Mouse (Mus musculus): ENCODE measurements at regions not wholly inside any gene's neighbourhood (a gene's known extent, or its start where the extent isn't known, plus 50 kb on each side); places are given as distances from the start of the nearest gene placed in this dataset.

DNA sequence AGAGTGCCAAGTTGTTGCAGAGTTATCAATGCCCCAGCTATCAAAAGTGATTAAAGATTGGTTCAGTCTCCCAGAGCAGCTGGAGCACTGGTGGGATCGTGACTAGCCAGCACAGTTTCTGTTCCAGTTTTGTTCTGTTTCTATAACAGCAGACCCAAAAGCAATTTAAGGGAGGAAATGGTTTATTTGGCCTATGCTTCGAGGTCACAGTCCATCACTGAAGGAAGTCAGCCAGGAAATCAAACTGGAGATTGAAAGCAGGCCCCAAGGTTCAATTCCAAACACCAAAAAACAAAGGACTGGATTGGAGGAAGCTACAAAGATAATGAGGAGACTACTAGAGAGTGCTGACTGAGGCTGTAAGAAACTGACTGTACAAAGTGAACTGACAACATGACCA, 107.6 kb upstream of the Trim24 start:
- in situ Hi-C loops (cut with MboI; ENCODE audit: low pct_ligation_motif_present, low pct_unique_long_range_greater_than_20kb, low sequenced_read_pairs) (loop anchor here (10.0 kb wide), 1 partner anchor 168 kb away; no protein-coding TSS in a partner anchor), dilution Hi-C loops (cut with MboI; ENCODE audit: extremely low pct_ligation_motif_present, extremely low pct_unique_long_range_greater_than_20kb, low sequenced_read_pairs) (no loop called here)
- Histone ChIP-seq H3K4me2 (ENCODE audit: insufficient read depth, low read depth, poor library complexity, severe bottlenecking) (no peak overlapping the region), H3K9ac (ENCODE audit: insufficient read depth, low read depth) (no peak overlapping the region), H3K4me1 (ENCODE audit: control insufficient read depth in 1 of 2, insufficient read depth in 2 of 2) (peaks cover 0 to 9% of the 10 kb centered on the region in 2 experiments; a peak in 2 of 4 replicates), H3K27me3 (replicated peaks) (no peaks in the 10 kb centered on the region), H3K79me2 (replicated peaks; ENCODE audit: control insufficient read depth, extremely low read depth, insufficient read depth, poor library complexity, severe bottlenecking) (no peaks in the 10 kb centered on the region), H3K9me3 (replicated peaks; ENCODE audit: low read length) (peaks cover 3% of the 10 kb centered on the region), H3K36me3 (replicated peaks in 1 of 2; ENCODE audit: control insufficient read depth in 1 of 2, insufficient read depth in 1 of 2, low read length in 1 of 2) (no peaks in the 10 kb centered on the region), H3K4me3 (replicated peaks in 1 of 3; ENCODE audit: low read depth in 2 of 3, low read length in 2 of 3, poor library complexity in 1 of 3) (no peak overlapping the region), H3K27ac (ENCODE audit: insufficient read depth, low read depth) (no peak overlapping the region)
- no peak for TF ChIP-seq MYC (IDR thresholded peaks at IDR 0.05; ENCODE audit: low read depth, low read length)
- TF ChIP-seq ETS1 (conservative IDR thresholded peaks at IDR 0.05; ENCODE audit: low read depth, low read length), result no peak
- TF ChIP-seq EP300 (IDR thresholded peaks at IDR 0.05; ENCODE audit: low read length), result no peak
- TF ChIP-seq POLR2A (IDR thresholded peaks at IDR 0.05; ENCODE audit: low read depth, low read length), result no peak
- TF ChIP-seq MAX (IDR thresholded peaks at IDR 0.05; ENCODE audit: low read length), result no peak
- TF ChIP-seq ZMIZ1 (IDR thresholded peaks at IDR 0.05; ENCODE audit: low read depth, low read length), result no peak
- no peak for TF ChIP-seq ZKSCAN1 (IDR thresholded peaks at IDR 0.05; ENCODE audit: borderline replicate concordance, low read depth, low read length)
- no peak for TF ChIP-seq RCOR1 (conservative IDR thresholded peaks at IDR 0.05; ENCODE audit: low read depth, low read length)
- TF ChIP-seq ZC3H11A (IDR thresholded peaks at IDR 0.05; ENCODE audit: low read depth, low read length), result no peak
- TF ChIP-seq ZNF384 (IDR thresholded peaks at IDR 0.05; ENCODE audit: low read depth, low read length), result no peak
- TF ChIP-seq TCF12 (IDR thresholded peaks at IDR 0.05; ENCODE audit: low read depth, low read length), result no peak
- TF ChIP-seq USF1 (IDR thresholded peaks at IDR 0.05; ENCODE audit: low read depth, low read length), result no peak
- no peak for TF ChIP-seq CTCF (conservative IDR thresholded peaks at IDR 0.05 in 1 of 2, IDR thresholded peaks at IDR 0.05 in 1 of 2; ENCODE audit: low read depth in 2 of 2, low read length in 2 of 2)
- TF ChIP-seq UBTF (IDR thresholded peaks at IDR 0.05; ENCODE audit: low read depth, low read length), result no peak
- TF ChIP-seq NELFE (IDR thresholded peaks at IDR 0.05; ENCODE audit: low read depth, low read length), result no peak
- TF ChIP-seq GABPA (IDR thresholded peaks at IDR 0.05; ENCODE audit: insufficient replicate concordance, low read depth, low read length), result no peak
- TF ChIP-seq NRF1 (IDR thresholded peaks at IDR 0.05; ENCODE audit: low read depth, low read length), result no peak
- DNase-seq (ENCODE audit: extremely low read depth), result no peak

DNA sequence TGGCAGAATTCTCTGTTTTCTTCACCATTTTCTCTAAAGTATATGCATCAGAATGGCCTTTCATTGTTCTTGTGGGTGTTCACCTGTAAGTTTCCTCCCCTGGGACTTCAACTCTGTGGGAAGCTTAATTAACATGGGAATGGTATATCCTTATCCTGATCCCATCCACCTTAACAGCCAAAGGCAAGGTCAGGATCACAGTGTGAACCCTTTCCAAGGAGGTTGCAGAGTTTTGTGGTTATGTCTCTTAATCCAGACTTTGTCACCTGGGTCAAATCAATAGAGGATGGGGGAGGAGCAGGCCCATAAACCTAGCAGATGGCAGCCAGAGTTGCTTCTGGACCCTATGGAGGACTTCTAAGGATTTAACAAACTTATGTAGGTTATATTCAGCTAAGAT, 102.9 kb upstream of the Trim24 start:
- no peaks in the 10 kb centered on the region for H3K79me2 ChIP-seq (replicated peaks; ENCODE audit: control insufficient read depth, extremely low read depth, insufficient read depth, poor library complexity, severe bottlenecking)
- no peak overlapping the region for H3K4me2 ChIP-seq (ENCODE audit: insufficient read depth, low read depth, poor library complexity, severe bottlenecking)
- DNase-seq (ENCODE audit: extremely low read depth), result no peak
- in situ Hi-C loops (cut with MboI; ENCODE audit: low pct_ligation_motif_present, low pct_unique_long_range_greater_than_20kb, low sequenced_read_pairs), result loop anchor here (10.0 kb wide), 1 partner anchor 173 kb away; no protein-coding TSS in a partner anchor
- no peak for TF ChIP-seq POLR2AphosphoS2 (IDR thresholded peaks at IDR 0.05; ENCODE audit: low read depth, low read length)
- no peak for TF ChIP-seq POLR2A (IDR thresholded peaks at IDR 0.05; ENCODE audit: low read depth, low read length)
- no peak for TF ChIP-seq SIN3A (IDR thresholded peaks at IDR 0.05; ENCODE audit: low read length)
- TF ChIP-seq TBP (conservative IDR thresholded peaks at IDR 0.05; ENCODE audit: low read depth, low read length), result no peak
- TF ChIP-seq ZKSCAN1 (IDR thresholded peaks at IDR 0.05; ENCODE audit: borderline replicate concordance, low read depth, low read length), result no peak
- no peak for TF ChIP-seq ETS1 (conservative IDR thresholded peaks at IDR 0.05; ENCODE audit: low read depth, low read length)
- no peak for TF ChIP-seq SMC3 (IDR thresholded peaks at IDR 0.05; ENCODE audit: low read depth, low read length)
- no peak for TF ChIP-seq EP300 (IDR thresholded peaks at IDR 0.05; ENCODE audit: low read length)
- TF ChIP-seq MXI1 (IDR thresholded peaks at IDR 0.05; ENCODE audit: low read depth, low read length), result no peak
- no peak for TF ChIP-seq BHLHE40 (IDR thresholded peaks at IDR 0.05; ENCODE audit: low read depth, low read length)
- no peak for TF ChIP-seq ELF1 (IDR thresholded peaks at IDR 0.05; ENCODE audit: low read depth, low read length)
- no peak for TF ChIP-seq USF2 (conservative IDR thresholded peaks at IDR 0.05; ENCODE audit: low read depth, low read length)
- no peak for TF ChIP-seq CHD2 (IDR thresholded peaks at IDR 0.05; ENCODE audit: low read length)
- no peak overlapping the region for H3K9ac ChIP-seq (ENCODE audit: insufficient read depth, low read depth)
- H3K36me3 ChIP-seq (replicated peaks in 1 of 2; ENCODE audit: control insufficient read depth in 1 of 2, insufficient read depth in 1 of 2, low read length in 1 of 2), result no peaks in the 10 kb centered on the region
- H3K9me3 ChIP-seq (replicated peaks; ENCODE audit: low read length), result no peaks in the 10 kb centered on the region
- no peaks in the 10 kb centered on the region for H3K27me3 ChIP-seq (replicated peaks)
- H3K4me1 ChIP-seq (ENCODE audit: control insufficient read depth in 1 of 2, insufficient read depth in 2 of 2), result peaks cover 4 to 17% of the 10 kb centered on the region in 2 experiments
- no peak overlapping the region for H3K27ac ChIP-seq (ENCODE audit: insufficient read depth, low read depth)
- dilution Hi-C loops (cut with MboI; ENCODE audit: extremely low pct_ligation_motif_present, extremely low pct_unique_long_range_greater_than_20kb, low sequenced_read_pairs), result no loop called here
- H3K4me3 ChIP-seq (replicated peaks in 1 of 3; ENCODE audit: low read depth in 2 of 3, low read length in 2 of 3, poor library complexity in 1 of 3), result no peak overlapping the region
